Mouse (Mus musculus) layer of hippocampus, postnatal 36 days (tissue): ENCODE measurements around the gene Slc15a5. TPM values are rescaled to one million over a fixed set of nuclear protein-coding genes. Genes with fewer than 3 reads are reported as not detected.

Experiments used
- DNase-seq, 2 experiments: peaks; one replicate each; pipeline ENCODE4 v3.0.0; 2022
- total RNA-seq, 2 experiments: library from RNA; stranded (reverse); gene quantifications; 2 replicates each; pipeline ENCODE4 v1.2.3; 2021

Gene Slc15a5
- total RNA-seq, 2 experiments from 2014 or later: not detected

- DNase-seq: no peak
Measured at GRCm38 (mm10) chr6:137960023-137960778, 119.5 kb downstream of the Slc15a5 start.

- no peak for DNase-seq
Measured at GRCm38 (mm10) chr6:137957630-137958029, 122.1 kb downstream of the Slc15a5 start.

GRCm38 (mm10) chr6:137956783-137957429 lies 122.8 kb downstream of the Slc15a5 start:
- no peak for DNase-seq

DNA sequence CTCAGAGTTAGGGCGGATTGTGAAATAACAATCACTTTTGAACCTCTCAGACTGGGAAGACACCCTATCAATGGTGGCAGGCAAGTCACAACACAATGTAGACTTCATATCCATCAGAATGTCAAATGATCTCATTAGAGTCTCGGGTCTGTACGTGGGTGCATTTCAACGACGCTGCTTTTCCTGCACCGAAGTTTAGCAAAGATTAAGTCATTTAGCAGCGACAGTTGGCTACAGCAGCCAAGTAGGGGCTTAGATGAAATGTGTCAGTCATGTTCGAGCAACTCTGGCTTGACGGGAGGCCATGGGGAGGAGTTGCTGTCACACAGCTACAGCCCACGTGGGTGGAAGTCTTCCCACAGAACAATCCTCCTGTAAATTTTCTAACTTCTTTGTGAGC lies 133.2 kb downstream of the Slc15a5 start:
- no peak for DNase-seq

DNA sequence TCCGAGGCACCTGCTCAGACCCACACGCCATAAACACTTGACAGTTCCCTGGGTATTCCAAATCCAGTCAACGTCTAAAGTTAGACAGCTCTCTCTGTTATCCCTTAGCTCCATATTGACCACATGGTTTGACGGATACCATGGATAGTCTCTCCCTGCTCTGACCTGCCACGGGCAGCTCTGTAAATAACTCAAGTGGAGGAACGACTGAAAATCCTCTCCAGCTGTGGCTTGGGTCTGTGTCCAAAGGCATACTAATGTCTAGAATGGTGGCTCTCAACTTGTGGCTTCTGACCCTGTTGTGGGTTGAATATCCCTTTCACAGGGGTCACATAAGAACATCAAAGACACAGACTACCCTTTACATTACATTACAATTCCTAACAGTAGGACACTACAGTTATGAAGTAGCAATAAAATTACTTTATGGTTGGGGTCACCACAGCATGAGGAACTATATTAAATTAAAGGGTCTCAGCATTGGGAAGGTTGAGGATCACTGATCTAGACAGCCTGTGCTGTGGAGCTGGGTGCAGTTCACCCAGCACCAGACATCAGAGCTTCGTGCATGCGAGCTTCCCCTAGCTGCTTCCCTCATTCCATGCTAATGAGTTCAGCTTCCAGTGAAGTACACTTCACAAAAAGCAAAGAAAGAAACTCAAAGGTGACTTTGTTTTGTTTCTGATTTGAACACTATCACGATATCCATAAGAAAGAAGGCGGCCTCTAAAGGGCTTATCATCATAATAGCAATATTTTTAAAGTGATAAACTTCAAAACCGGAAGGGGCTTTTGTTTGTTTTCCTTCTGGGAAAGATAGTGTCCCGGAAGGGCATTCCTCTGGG lies 139.1 kb downstream of the Slc15a5 start:
- DNase-seq: no peak

GRCm38 (mm10) chr6:137937541-137937940 lies 142.2 kb downstream of the Slc15a5 start:
- no peak for DNase-seq

DNA sequence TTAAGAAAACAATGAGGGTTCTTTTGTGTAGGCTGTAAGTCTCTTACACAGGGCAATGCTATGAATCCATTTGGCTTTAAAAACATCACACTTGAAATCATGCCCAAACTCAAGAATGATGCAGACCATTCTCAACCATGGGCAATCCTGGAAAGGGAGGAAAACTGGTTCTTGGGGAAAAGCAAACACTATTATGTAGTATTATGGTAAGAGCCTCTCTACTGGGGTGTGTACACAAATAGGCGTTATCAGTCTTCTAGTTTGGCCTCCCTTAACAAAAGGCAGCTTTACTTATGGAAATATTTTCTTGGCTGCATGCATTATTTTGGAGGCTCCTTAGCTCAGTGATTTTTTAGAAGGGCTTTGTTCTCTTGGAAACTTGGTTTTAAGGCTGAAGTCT lies 143.4 kb downstream of the Slc15a5 start:
- DNase-seq: no peak

GRCm38 (mm10) chr6:137935857-137936256 lies 143.9 kb downstream of the Slc15a5 start:
- no peak for DNase-seq

- DNase-seq: peak; percentile 11 to 25
Measured at GRCm38 (mm10) chr6:137935341-137935740, 144.4 kb downstream of the Slc15a5 start.

DNA sequence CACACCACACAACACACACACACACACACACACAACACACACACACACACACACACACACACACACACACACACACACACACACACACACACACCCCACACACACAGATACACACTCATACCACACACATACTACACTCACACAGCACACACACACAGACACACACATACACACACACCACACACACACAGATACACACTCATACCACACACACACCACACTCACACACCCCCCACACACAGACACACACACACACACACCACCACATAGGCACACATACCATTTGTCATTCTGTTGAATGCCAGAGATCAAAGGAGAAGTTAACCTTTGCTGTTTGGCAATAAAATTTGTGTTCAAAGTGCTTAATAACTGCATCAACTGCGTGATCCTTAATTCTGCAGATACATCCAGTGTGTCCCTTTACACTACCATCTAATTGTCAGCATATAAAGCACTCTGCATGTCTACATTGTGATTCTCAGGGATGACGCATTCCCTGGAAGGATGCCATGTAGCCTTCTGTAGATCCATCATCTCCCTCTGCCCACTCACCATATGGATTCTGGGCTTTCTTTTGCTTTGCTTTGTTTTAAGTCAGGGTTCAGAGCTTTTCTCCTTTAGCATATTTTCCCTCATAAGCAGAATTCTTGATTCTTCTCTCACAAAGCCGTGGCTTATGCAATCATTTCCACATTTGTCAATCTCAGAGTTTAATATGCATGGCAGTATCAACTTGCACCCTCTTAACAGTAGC lies 145.0 kb downstream of the Slc15a5 start:
- DNase-seq: peak; percentile 34 to 64

Other genes with a start within 250 kb of the Slc15a5 start
- 10 to 100 TPM in 1 of 2 experiments, 1 to 10 TPM in 1; 9.2 to 12.4 TPM for gene Mgst1, start 60.4 kb upstream of the Slc15a5 start, total RNA-seq